25 mouse cellular contexts compared by ENCODE assay signal in genomic region chr11:99469228-99469627, GRCm38 (mm10). TPM values are rescaled to one million over a fixed set of nuclear protein-coding genes. Genes with fewer than 3 reads are reported as not detected.
"Had no signal": no experiment of that assay in that cellular context is flagged by ENCODE, and none has a peak within 500 bp of the region (broad histone marks: within the 10 kb centered on the region; RNA-seq: fewer than 3 reads in every experiment).

No protein-coding gene starts in this region.

- H3K36me3 ChIP-seq: hindbrain, embryonic 13.5 days; limb, embryonic 15.5 days; liver, embryonic 15.5 days; midbrain, embryonic 13.5 days; neural tube, embryonic 15.5 days had no signal

- H3K4me1 ChIP-seq: hindbrain, embryonic 13.5 days; liver, embryonic 15.5 days; midbrain, embryonic 13.5 days had no signal

- H3K27ac ChIP-seq: hindbrain, embryonic 13.5 days; hindbrain, postnatal 0 days; left cerebral cortex, adult 2 months; limb, embryonic 15.5 days; liver, embryonic 15.5 days; midbrain, embryonic 13.5 days; neural tube, embryonic 15.5 days had no signal

- DNase-seq: kidney, adult 18-20 months; kidney, postnatal 10 days; right cerebral cortex, adult 18-20 months; right cerebral cortex, postnatal 4 days; spleen, adult 18-20 months; thymus, adult 2 months; thymus, postnatal 25 days had no signal

- H3K4me3 ChIP-seq: hindbrain, embryonic 13.5 days; left cerebral cortex, adult 2 months; limb, embryonic 15.5 days; liver, embryonic 15.5 days; midbrain, embryonic 13.5 days; myocyte; neural tube, embryonic 15.5 days had no signal

- H3K27me3 ChIP-seq: hindbrain, embryonic 13.5 days; limb, embryonic 15.5 days; liver, embryonic 15.5 days; midbrain, embryonic 13.5 days; neural tube, embryonic 15.5 days had no signal

- H3K9ac ChIP-seq: hindbrain, embryonic 13.5 days; limb, embryonic 15.5 days; liver, embryonic 15.5 days; midbrain, embryonic 13.5 days; neural tube, embryonic 15.5 days had no signal

- ATAC-seq: hindbrain, postnatal 0 days; midbrain, embryonic 13.5 days had no signal

- H3K4me2 ChIP-seq: hindbrain, embryonic 13.5 days; limb, embryonic 15.5 days; liver, embryonic 15.5 days; midbrain, embryonic 13.5 days; neural tube, embryonic 15.5 days had no signal

- H3K9me3 ChIP-seq: hindbrain, embryonic 13.5 days; limb, embryonic 15.5 days; liver, embryonic 15.5 days; midbrain, embryonic 13.5 days; neural tube, embryonic 15.5 days had no signal

RNA-seq across cellular contexts. Expression of gene Krt23, which starts 23.7 kb away (rescaled TPM):
- total RNA-seq: hindbrain, postnatal 0 days; layer of hippocampus, adult 8-10 months; layer of hippocampus, postnatal 14 days; left cerebral cortex, adult 2 months; left cerebral cortex, postnatal 14 days; megakaryocyte progenitor cell, adult 5-6 weeks had no signal
- polyA plus RNA-seq: midbrain, embryonic 13.5 days; neural tube, embryonic 11.5 days had no signal

RNA-seq across cellular contexts. Expression of gene Krt20, which starts 31.3 kb away (rescaled TPM):
- total RNA-seq: hindbrain, postnatal 0 days; layer of hippocampus, adult 8-10 months; layer of hippocampus, postnatal 14 days; left cerebral cortex, adult 2 months; left cerebral cortex, postnatal 14 days; megakaryocyte progenitor cell, adult 5-6 weeks had no signal
- polyA plus RNA-seq: midbrain, embryonic 13.5 days; myocyte had no signal

RNA-seq across cellular contexts. Expression of gene Krt12, which starts 47.2 kb away (rescaled TPM):
- total RNA-seq: megakaryocyte progenitor cell, adult 5-6 weeks had no signal
- polyA plus RNA-seq: hindbrain, embryonic 13.5 days; intestine, embryonic 14.5 days; kidney, embryonic 14.5 days; limb, embryonic 11.5 days; liver, embryonic 15.5 days; myocyte; neural tube, embryonic 11.5 days had no signal

RNA-seq across cellular contexts. Expression of gene Krt39, which starts 51.9 kb away (rescaled TPM):
- total RNA-seq: hindbrain, postnatal 0 days; layer of hippocampus, adult 8-10 months; layer of hippocampus, postnatal 14 days; left cerebral cortex, adult 2 months; left cerebral cortex, postnatal 14 days; megakaryocyte progenitor cell, adult 5-6 weeks had no signal
- polyA plus RNA-seq: hindbrain, embryonic 13.5 days; hindbrain, postnatal 0 days; intestine, embryonic 14.5 days; large intestine, adult 2 months; liver, embryonic 15.5 days; midbrain, embryonic 13.5 days; myocyte; neural tube, embryonic 11.5 days; neural tube, embryonic 15.5 days; urinary bladder, adult 2 months had no signal
